Mouse (Mus musculus) heart, postnatal 10 days (tissue): ENCODE data around the gene Olfr1264. TPM values are rescaled to one million over a fixed set of nuclear protein-coding genes. Genes with fewer than 3 reads are reported as not detected.

Source experiments
- DNase-seq, 2 experiments: peaks; one replicate each; pipeline ENCODE4 v3.0.0; 2021
- intact Hi-C: fragments of 180-260 bp; cut with DNase I; formaldehyde crosslinking; loops from one replicate; pipeline ENCODE4 v1.15.1; 2025
- total RNA-seq, 2 experiments: library from RNA; stranded (reverse); gene quantifications; 2 replicates each; pipeline ENCODE4 v1.2.3; 2021

The Olfr1264 gene
- not detected for total RNA-seq

DNA sequence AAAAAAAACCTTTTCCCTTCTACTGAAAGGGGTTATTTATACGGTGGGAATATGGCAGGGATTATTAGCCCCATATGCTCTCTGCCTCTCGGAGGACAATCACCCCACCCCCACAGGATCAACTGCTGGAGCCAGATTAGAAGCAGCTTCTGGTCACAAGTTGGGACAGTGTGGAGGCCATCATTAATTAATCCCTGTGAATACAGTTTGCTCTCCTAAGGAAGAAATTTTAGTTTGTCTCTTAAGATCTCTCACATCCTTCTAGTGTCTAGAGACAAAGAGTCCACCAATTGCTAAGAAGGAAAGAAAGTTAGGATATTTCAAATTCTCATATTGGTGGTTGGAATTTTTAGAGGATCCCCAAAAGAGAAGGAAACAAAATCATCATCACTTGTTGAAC is at the start of gene Olfr1264:
Gene Olfr1264, minus strand, starts transcription at position 101 of the 400 bp plus-strand sequence.
- DNase-seq = no peak
- intact Hi-C loops = no loop called here

DNA sequence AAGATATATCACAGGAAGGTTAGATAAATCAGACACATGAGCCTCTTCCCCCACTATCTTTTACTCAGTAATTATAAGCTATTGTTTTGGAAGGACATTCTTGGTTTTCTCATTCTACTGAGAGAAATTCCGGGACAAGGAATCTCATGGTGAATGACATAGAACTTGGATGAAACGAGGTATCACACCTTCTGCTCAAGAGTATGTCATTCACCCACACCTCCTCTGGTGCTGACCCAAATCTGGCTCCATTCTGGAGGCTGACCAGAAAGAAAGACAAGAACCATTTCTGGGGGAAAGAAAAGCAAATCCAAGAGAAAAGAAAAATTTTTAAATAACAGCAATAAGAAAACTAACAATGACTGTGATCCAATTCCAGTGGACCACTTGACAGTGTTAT is 44.7 kb upstream of the Olfr1264 start:
- intact Hi-C loops = no loop called here
- DNase-seq = no peak

DNA sequence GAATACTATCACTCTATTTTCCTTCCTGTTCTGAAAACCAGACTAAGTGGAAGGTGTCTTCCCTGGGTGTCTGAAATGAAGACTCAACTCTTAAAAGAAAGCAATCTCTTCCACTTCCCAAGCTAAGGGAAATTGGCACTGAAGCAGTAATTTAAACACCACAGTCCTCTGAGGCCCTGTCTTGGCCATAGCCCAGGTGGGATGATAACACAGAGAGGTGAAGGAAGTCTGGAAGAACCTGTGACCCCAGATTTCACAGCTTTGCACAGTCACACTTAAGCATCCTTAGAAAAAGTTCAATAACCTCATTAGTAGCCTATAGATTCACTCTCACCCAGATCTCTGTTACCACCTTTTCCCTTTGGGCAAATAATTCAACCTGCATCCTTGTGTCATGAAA is 38.1 kb upstream of the Olfr1264 start, which contains the start of gene Olfr140:
Gene Olfr140, minus strand, starts transcription at position 101 of the 400 bp plus-strand sequence.
- DNase-seq = no peak
- intact Hi-C loops = no loop called here

DNA sequence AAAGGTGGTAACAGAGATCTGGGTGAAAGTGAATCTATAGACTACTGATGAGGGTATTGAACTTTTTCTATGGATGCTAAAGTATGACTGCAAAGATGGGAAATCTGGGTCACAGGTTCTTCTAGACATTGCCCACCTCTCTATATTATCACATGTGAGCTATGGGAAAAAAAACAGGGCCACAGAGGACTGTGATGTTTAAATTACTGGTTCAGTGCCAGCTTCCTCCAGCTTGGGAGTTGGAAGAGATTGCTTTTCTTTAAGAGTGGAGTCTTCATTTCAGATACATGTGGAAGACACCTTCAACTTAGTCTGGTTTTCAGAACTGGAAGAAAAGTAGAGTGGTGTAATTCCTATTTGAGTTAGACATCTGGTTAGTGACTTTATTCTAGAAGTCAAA is 9.7 kb upstream of the Olfr1264 start, which contains the start of gene Olfr1265:
Gene Olfr1265, plus strand, starts transcription at position 301 of the 400 bp plus-strand sequence.
- intact Hi-C loops = no loop called here

DNA sequence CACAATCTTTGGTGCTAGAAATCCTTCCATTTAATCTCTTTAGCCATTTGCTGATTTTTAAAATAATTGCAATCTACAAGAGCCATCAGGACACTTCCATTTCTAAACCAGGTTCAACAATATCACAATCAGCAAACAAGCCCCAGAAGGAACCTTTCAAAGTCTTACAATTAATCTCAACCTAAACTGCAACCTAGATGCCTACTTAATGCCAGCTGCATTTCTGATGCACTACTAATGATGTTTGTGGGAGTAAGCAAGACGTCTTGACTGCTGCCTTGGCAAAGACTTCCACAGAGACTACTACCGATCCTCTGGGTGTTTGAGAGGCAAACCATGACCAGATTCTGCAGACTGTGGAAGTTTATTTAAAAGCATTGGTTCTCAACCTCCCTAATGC is 13.5 kb downstream of the Olfr1264 start, which contains the start of gene Olfr1263:
Gene Olfr1263, plus strand, starts transcription at position 301 of the 400 bp plus-strand sequence.
- intact Hi-C loops = no loop called here
- DNase-seq = no peak

More for the DNA sequence above, 9.7 kb upstream of the Olfr1264 start, which contains the start of gene Olfr1265:
- no peak for DNase-seq

DNA sequence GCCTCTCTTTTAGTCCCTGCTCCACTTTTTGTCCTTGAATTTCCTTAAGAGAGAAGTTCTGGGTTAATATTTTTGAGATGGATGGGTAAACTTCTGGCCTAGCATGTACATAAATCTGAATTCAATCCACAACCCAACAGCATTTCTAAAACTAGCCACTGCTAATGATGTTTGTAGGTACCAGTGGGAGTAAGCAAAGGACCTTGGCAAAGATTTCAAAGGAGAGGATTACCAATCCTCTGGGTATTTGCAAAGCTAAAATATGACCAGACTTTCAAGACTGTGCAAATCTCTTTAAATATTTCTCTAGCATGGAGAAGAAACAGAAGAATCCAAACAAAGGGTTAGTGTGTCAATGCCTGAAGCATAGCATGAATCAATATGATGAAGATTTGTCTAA is 25.5 kb downstream of the Olfr1264 start, which contains the start of gene Olfr1262:
Gene Olfr1262, plus strand, starts transcription at position 301 of the 400 bp plus-strand sequence.
- intact Hi-C loops = no loop called here
- DNase-seq = no peak

DNA sequence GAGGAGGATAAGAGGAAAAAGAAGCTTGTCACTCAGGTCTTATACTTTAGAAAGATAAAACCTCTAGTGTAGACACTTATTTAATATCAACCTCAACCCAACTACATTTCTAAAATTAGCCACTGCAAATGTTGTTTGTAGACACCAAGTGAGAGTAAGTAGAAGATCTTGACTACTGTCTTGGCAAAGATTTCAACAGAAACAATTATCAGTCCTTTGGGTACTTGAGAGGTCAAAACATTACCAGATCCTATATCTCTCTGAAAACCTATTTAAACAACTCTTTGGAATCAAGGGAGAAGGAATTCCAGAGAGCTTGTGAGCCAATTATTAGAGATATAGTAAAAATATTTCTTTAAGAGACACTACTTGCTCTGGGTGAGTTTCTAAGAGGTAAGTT is 34.5 kb downstream of the Olfr1264 start, which contains the start of gene Olfr1261:
Gene Olfr1261, plus strand, starts transcription at position 301 of the 400 bp plus-strand sequence.
- no peak for DNase-seq
- intact Hi-C loops = no loop called here

DNA sequence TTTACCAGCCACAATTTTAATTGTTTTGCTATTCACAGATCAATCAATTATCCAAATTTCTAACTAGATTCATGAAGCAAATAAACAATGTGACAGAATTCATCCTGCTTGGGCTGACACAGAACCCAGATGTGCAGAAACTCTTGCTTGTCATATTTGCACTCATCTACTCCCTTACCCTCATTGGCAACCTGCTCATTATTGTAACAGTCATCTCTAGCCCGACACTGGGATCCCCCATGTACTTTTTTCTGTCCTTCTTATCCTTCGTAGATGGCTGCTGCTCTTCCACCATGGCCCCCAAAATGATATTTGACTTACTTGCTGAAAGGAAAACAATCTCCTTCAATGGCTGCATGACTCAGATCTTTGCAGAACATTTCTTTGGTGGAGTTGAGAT is 47.7 kb downstream of the Olfr1264 start:
- no peak for DNase-seq
- intact Hi-C loops = no loop called here

DNA sequence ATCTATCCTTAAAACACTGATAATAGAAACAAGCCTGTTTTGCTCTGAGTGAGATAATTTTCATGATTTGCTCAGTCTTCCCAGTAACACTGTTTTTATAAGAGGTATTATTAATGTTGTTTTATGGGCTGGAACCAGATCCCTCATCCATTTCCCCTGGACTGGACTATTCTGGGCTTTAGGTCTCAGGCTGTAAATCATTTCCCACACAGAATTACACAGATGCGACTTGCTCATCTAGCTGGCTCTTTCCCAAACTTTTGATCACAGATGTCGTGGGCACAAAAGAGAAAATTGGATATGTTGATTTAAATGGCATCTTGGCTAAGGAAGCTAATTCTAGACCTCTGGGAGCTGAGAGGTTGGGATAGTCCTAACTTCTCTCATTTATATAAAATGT is 51.2 kb downstream of the Olfr1264 start, which contains the start of gene Olfr1260:
Gene Olfr1260, plus strand, starts transcription at position 157 of the 400 bp plus-strand sequence.
- no peak for DNase-seq
- intact Hi-C loops = no loop called here

Other genes with a start within 250 kb of the Olfr1264 start
- not detected for gene Olfr1254, start 232.0 kb downstream of the Olfr1264 start, total RNA-seq
- not detected for gene Olfr1255, start 213.5 kb downstream of the Olfr1264 start, total RNA-seq
- gene Olfr1256, start 184.0 kb downstream of the Olfr1264 start, total RNA-seq = not detected
- gene Olfr48, start 177.4 kb downstream of the Olfr1264 start, total RNA-seq = not detected
- gene Olfr1257, start 147.1 kb downstream of the Olfr1264 start, total RNA-seq = not detected
- not detected for gene Olfr1258, start 98.3 kb downstream of the Olfr1264 start, total RNA-seq
- not detected for gene Olfr1259, start 76.9 kb downstream of the Olfr1264 start, total RNA-seq
- not detected for gene Olfr1260, start 51.2 kb downstream of the Olfr1264 start, total RNA-seq
- not detected for gene Olfr1261, start 34.4 kb downstream of the Olfr1264 start, total RNA-seq
- not detected for gene Olfr1262, start 25.4 kb downstream of the Olfr1264 start, total RNA-seq
- gene Olfr1263, start 13.4 kb downstream of the Olfr1264 start, total RNA-seq = not detected
- not detected for gene Olfr1265, start 9.8 kb upstream of the Olfr1264 start, total RNA-seq
- not detected for gene Olfr140, start 38.0 kb upstream of the Olfr1264 start, total RNA-seq
- not detected for gene Olfr1269, start 95.8 kb upstream of the Olfr1264 start, total RNA-seq
- gene Olfr32, start 116.7 kb upstream of the Olfr1264 start, total RNA-seq = not detected
- gene Olfr1270, start 127.5 kb upstream of the Olfr1264 start, total RNA-seq = not detected
- not detected for gene Olfr1506, start 198.9 kb upstream of the Olfr1264 start, total RNA-seq
- gene Olfr142, start 232.0 kb upstream of the Olfr1264 start, total RNA-seq = not detected
- not detected for gene Olfr1271, start 245.5 kb upstream of the Olfr1264 start, total RNA-seq